Mouse (Mus musculus) embryo, embryonic 11 days (tissue): Measurements from ENCODE around the gene Tsr2.
A peak's percentile ranks its signal among the peaks of the same experiment; 100 is the strongest.

Experiments used
- DNase-seq: peaks from one replicate; pipeline ENCODE4 v3.0.0-alpha.2; 2015

Tsr2 gene

DNA sequence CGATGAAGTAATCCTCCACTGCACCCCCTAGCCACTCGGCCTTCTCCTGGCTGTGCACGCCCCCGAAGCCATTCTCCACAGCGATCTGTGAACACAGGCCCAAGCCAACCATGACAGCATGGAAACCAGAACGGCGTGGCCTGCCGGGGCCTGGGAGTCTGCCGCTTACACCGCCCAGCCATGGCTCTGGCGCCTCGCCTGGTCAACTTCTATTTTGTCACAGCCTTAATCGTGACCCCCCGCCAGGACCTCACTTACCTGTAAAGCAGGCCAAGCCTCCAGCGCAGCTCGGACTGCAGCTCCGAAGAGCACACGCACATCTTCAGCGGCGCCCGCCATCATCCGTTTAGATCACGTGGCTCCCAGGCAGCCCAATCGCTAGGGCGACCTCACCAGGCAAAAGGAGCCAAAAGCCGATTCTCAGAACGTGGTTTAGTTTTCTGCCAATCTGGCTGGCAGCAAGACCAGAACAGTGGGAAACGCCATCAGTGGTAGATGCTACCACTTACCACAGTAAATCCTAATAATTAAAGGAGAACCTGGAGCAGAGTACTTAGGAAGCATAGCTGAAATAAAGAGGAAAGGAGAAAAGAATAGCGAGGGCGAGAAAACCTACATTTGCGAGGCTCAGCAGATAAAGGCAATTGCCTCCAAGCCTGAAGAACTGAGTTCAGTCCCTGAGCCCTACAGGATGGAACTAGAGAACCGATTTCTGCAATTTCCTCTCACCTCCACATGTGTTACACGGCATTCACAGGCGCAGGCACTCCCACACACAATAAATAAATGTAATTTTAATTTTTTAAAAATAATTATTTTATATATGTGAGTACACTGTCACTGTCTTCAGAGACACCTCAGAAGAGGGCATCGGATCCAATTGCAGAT lies at the start of gene Tsr2:
Gene Tsr2, minus strand, starts transcription at position 373 of the 888 bp plus-strand sequence.
- DNase-seq, result peak; percentile 87

DNA sequence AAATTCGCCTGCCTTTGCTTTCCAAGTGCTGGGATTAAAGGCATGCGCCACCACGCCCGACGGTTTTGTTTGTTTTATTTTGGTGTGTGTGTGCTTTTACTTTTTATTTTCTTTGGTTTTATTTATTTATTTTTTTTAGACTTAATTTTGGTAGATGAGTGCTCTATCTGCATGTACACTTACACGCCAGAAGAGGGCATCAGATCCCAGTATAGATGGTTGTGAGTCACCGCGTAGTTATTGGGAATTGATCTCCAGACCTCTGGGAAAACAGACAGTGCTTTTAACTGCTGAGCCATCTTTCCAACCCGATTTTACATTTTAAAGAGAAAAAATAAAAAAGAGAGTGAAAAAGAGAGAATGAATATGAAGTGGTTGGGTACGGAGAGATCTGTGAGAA lies 36.4 kb upstream of the Tsr2 start:
- DNase-seq, result peak; percentile 32

GRCm38 (mm10) chrX:151130493-151130892 lies 34.1 kb upstream of the Tsr2 start:
- DNase-seq, result no peak

GRCm38 (mm10) chrX:151123933-151124332 lies 27.6 kb upstream of the Tsr2 start:
- no peak for DNase-seq

DNA sequence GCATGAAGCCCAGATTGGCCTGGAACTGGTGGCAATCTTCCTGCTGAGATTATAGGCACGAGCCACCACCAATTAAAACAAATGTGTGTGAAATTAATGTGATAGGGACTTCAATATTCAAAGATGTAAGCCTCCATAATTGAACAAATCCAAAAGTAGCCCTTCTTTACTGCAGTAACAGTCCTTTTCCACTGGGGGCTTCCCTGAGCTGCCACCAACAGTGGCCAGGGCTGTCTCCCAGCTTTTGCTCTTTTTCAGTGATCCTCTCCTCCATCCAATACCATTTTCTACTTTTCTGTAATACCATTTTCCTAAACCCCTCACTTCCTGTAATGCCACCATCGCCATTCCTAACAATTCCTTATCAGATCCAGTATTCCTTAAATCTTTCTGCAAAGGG lies 21.1 kb upstream of the Tsr2 start:
- DNase-seq, result peak; percentile 31

DNA sequence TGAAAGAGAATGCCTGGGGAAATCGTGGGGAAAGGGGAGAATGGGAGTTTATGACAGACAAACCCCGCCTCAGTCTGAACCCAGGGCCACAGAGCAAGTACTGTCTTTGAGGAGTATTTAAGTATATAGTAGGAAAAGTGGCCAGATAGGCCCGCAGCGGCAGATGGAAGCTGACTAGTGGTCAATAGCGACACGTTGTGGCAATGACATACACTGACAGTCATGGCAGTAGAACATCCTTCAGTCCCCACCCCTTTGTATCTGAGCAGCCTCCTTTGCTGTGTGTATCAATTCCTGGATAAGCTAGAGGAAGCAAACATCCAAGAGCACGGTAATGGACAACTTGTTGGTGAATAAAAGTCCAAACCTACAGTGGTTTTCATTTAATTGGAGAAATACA lies 20.5 kb upstream of the Tsr2 start:
- DNase-seq, result peak; percentile 60

- DNase-seq, result no peak
Measured at GRCm38 (mm10) chrX:151107301-151108067, 11.1 kb upstream of the Tsr2 start.

GRCm38 (mm10) chrX:151087418-151087817 lies 8.9 kb downstream of the Tsr2 start:
- no peak for DNase-seq

DNA sequence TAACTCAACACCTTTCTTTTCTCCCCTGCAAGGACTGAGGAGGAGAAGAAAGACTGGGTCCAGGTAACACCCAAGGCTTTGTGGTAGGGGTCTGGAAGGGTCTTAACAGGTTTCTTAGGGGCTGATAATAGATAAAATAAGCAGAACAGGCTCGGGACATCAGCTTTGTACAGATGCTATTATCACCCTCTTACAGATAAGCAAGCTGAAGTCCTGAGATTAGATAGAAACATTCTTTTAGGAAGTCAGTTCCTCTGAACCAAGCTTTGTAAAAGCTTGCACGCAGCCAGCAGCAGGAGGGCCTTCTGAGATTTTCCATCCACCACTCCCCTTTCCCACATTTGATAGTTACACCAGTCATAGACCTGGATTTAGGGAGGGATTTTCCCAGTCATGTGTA lies 10.7 kb downstream of the Tsr2 start:
- no peak for DNase-seq

DNA sequence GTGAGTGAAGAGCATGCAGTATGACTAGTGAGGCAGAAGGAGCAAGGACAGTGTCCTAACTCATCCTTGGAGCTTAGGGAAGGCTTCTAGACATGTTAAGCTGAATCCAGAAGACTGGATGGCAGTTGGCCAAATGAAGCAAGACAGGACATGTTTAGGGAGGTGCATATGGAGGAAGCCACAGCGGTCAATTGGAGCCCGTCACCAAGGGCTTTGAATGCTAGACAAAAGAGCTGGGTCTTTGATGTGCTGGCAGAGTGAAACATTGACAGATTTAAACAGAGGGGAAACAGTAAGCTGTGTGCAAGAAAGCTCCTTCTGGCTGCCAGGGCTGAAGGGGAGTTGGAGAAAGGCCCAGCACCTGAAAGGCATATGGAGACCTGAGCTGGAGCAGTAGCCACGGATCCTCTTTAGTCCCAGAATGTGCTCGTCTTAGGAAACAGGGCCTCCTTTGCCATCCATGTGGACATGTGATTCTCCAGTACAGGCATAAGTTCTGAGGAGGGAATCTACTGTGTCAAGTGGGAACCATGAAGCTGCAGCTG lies 19.3 kb downstream of the Tsr2 start:
- no peak for DNase-seq

GRCm38 (mm10) chrX:151076007-151076406 lies 20.3 kb downstream of the Tsr2 start:
- no peak for DNase-seq

DNA sequence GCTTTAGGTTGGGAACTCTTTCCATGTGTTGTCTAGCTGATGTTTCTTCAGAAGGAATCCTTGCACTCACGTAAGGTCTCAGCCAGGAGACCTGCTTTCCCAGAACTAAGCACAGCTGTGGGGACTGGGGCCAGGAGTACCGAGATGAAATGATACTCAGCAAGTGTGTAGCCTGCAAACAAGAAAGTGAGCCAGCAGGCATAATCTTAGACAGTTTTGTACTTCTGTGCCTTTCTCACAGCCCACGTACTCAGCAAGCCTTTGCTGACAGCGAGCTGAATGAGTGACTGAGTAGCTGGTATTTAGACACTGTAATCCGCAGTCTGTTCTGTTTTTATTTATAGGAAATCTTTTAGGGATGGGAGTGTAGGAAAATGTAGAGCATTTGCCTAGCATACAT lies 28.5 kb downstream of the Tsr2 start:
- no peak for DNase-seq

- DNase-seq, result no peak
Measured at GRCm38 (mm10) chrX:151066071-151066666, 30.2 kb downstream of the Tsr2 start.

DNA sequence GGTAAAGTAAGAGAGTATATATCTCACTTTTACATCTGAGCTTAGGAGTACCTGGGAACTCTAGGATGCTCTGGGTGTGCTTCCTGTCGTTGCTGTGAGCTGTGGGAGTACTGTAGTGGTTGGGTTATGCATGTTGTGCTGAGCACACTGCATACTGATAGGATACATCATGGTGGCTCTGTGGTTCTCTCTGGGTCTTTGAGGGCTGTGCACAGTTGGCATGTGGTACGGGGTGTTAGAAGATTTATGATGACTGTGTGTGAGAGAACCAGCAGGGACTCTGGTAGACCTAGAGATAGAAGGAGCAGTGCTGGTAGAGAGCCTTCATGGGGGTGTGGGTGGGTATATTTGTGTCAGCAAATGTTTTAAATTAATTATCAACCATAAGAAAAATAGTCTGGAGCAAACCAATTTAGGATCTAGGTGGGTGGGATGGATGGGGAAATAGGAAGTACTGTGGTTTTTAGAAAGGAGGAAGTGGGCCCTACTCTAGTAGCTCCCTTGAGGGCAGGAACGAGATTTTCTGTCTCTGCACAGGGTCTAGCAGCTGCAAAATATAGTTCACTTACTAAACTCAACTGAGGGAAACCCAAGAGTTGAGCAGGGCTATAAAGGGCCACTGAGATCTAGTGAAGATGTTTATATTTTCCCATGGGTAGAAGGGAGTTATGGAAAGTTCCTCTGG lies 34.6 kb downstream of the Tsr2 start:
- DNase-seq, result no peak

DNA sequence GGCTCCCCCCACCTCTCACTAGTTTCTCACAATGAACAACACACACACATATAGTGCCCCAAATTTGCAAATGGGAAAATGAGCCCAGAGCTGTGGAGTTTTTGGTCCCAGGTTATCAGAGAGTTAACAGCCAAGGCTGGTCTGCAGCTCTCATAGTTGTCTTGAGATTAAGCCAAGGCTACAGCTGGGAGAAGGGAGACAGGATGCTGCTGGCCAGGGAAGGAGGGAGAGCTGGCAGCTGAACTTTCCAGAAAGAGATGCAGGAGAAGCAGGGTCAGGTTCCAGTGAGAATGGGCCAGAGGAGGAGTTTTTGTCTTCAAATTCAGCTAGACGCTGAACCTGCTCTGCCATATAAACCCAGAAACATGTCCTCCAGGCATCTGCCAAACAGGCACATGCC lies 37.0 kb downstream of the Tsr2 start:
- DNase-seq, result no peak

- peak; percentile 27 for DNase-seq
Measured at GRCm38 (mm10) chrX:151055559-151055958, 40.8 kb downstream of the Tsr2 start.

GRCm38 (mm10) chrX:151054489-151054888 lies 41.9 kb downstream of the Tsr2 start:
- peak; percentile 17 for DNase-seq

GRCm38 (mm10) chrX:151050337-151050736 lies 46.0 kb downstream of the Tsr2 start:
- no peak for DNase-seq

GRCm38 (mm10) chrX:151049661-151050215 lies 46.6 kb downstream of the Tsr2 start:
- DNase-seq, result no peak

DNA sequence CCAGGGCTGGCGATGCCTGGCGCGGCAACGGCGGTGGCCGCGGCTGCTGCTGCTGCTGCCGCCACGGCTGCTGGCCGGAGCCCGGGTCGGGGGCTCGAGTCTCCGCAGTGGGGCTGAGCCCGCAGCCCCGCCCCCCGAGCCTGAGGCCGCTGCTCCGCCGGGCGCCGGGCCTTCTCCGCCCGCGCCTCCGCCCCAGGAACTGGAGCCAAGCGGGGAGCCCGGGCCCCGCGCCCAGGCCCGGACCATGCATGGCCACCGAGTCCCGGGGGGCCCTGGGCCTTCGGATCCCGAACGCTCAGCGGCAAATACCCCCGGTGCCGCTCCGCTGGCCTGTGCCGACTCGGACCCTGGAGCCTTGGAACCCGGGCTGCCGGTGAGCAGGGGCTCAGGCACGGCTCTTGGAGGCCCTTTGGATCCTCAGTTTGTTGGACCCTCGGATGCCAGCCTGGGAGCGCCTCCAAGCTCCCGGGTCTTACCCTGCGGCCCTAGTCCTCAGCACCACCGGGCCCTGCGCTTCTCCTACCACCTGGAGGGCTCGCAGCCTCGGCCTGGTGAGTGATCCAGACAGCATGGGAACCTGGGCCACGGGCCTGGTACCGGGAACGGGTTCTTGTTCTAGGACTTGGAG lies 48.8 kb downstream of the Tsr2 start:
- DNase-seq, result peak; percentile 51

DNA sequence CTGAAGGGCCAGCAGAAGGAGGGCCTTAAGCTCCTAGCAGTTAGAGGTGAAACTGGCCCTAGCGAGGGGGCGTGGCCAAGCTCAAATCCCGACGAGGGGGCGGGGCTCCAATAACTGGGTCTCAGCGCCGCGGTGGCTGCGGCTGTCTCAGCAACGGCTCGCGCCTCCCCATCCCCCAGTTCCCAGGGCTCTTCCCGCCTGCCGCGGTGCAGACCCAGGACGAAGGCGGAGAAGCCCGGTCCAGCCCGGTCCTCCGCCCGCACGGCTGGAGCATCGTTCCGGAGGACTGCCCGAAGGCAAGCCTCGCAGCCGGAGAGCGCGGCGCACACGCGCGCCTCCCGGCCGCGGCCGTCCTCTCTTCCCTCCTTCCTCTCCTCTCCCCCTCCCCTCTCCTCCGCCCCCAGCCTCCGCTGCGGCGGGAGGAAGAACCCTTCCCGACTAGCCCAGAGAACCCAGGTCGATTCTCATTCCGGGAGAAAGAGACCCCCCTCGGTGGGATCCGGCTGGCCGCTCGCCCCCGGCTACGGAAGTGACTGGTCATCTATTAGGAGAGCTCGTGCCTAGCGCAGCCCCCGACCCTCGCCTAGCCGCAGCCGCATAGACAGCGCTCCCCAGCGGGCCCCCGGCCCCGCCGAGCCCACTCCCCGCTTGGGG lies 49.4 kb downstream of the Tsr2 start:
- peak; percentile 93 for DNase-seq
